Mouse (Mus musculus) lung, embryonic 14.5 days (tissue): ENCODE results near the gene Cmtm6. TPM values are rescaled to one million over a fixed set of nuclear protein-coding genes. Genes with fewer than 3 reads are reported as not detected.

Experiments used
- ATAC-seq: fragments of 200-750 bp; cut with Nextera tagmentation; 2 replicates; pipeline ENCODE4 v1.8.0; 2017; ENCODE audit warnings: mild to moderate bottlenecking, moderate TSS enrichment, moderate library complexity; ENCODE audit not compliant: insufficient read depth
- DNase-seq: peaks from one replicate; pipeline ENCODE4 v3.0.0-alpha.2; 2015
- H3K27ac ChIP-seq: fragments of 300-500 bp; sonication (generic); 2 replicates; pipeline ENCODE4 v1.5.1; 2014; ENCODE audit warnings: low read depth, mild to moderate bottlenecking, moderate library complexity
- H3K27me3 ChIP-seq: fragments of 300-500 bp; sonication (generic); 2 replicates; pipeline ENCODE4 v1.6.1; 2014; ENCODE audit warnings: low read length, control low read depth; ENCODE audit not compliant: insufficient read depth
- H3K36me3 ChIP-seq: fragments of 300-500 bp; sonication (generic); 2 replicates; pipeline ENCODE4 v1.6.1; 2014; ENCODE audit warnings: control low read depth; ENCODE audit not compliant: insufficient read depth
- H3K4me1 ChIP-seq: fragments of 300-500 bp; sonication (generic); 2 replicates; pipeline ENCODE4 v1.6.1; 2014; ENCODE audit warnings: antibody characterized with exemption, control low read depth; ENCODE audit not compliant: insufficient read depth
- H3K4me2 ChIP-seq: fragments of 300-500 bp; sonication (generic); 2 replicates; pipeline ENCODE4 v1.6.1; 2014; ENCODE audit warnings: mild to moderate bottlenecking
- H3K4me3 ChIP-seq: fragments of 300-500 bp; sonication (generic); 2 replicates; pipeline ENCODE4 v1.5.1; 2014; ENCODE audit warnings: low read depth, low read length
- H3K9ac ChIP-seq: fragments of 300-500 bp; sonication (generic); 2 replicates; pipeline ENCODE4 v1.6.1; 2014
- H3K9me3 ChIP-seq: fragments of 300-500 bp; sonication (generic); 2 replicates; pipeline ENCODE4 v1.6.1; 2016; ENCODE audit warnings: low read depth, low read length, control low read depth
- CTCF ChIP-seq: IDR thresholded peaks from 2 replicates; pipeline ENCODE4 v1.5.1; 2016; ENCODE audit warnings: antibody characterized with exemption, low read depth
- WGBS: fragments of 180-500 bp; shearing (Covaris S2); extraction: QIAGEN DNeasy Blood & Tissue Kit; methylation state at CpG from one replicate; pipeline ENCODE4 v1.1.7; 2014; 5-methylcytosine and 5-hydroxymethylcytosine counted together
- polyA plus RNA-seq: library from polyadenylated mRNA; unstranded; fragments of >200 nt; fragmentation: Nextera tagmentation; extraction: Ambion mirVana; gene quantifications from 2 replicates; pipeline ENCODE4 v1.2.1, GENCODE M21; 2014

Cmtm6 gene
- polyA plus RNA-seq, 1 experiment from 2014 or later, result 57.7 TPM

GRCm38 (mm10) chr9:114758272-114758671 lies 27.4 kb downstream of the Cmtm6 start:
- H3K4me2 ChIP-seq, result no peak overlapping the region
- no peaks in the 10 kb centered on the region for H3K4me1 ChIP-seq
- no peak for DNase-seq
- WGBS, result 80% methylated on average over 7 of the region's 7 CpGs
- H3K36me3 ChIP-seq, result peaks cover 46% of the 10 kb centered on the region
- H3K4me3 ChIP-seq, result no peak overlapping the region
- H3K27me3 ChIP-seq, result no peaks in the 10 kb centered on the region
- H3K27ac ChIP-seq, result no peak overlapping the region
- H3K9ac ChIP-seq, result no peak overlapping the region
- H3K9me3 ChIP-seq, result no peaks in the 10 kb centered on the region
- TF ChIP-seq CTCF, result no peak
- no peak for ATAC-seq

GRCm38 (mm10) chr9:114758801-114759200 lies 27.9 kb downstream of the Cmtm6 start:
- Histone ChIP-seq H3K4me1 (no peaks in the 10 kb centered on the region), H3K27me3 (no peaks in the 10 kb centered on the region), H3K9ac (no peak overlapping the region), H3K27ac (no peak overlapping the region), H3K4me3 (no peak overlapping the region), H3K9me3 (no peaks in the 10 kb centered on the region), H3K4me2 (no peak overlapping the region), H3K36me3 (peaks cover 46% of the 10 kb centered on the region)
- no peak for ATAC-seq
- DNase-seq, result no peak
- WGBS, result 73% methylated on average over 5 of the region's 5 CpGs
- no peak for TF ChIP-seq CTCF

GRCm38 (mm10) chr9:114759886-114760285 lies 29.0 kb downstream of the Cmtm6 start:
- Histone ChIP-seq H3K4me3 (no peak overlapping the region), H3K27me3 (no peaks in the 10 kb centered on the region), H3K27ac (no peak overlapping the region), H3K9ac (no peak overlapping the region), H3K36me3 (peaks cover 45% of the 10 kb centered on the region), H3K4me2 (no peak overlapping the region), H3K9me3 (no peaks in the 10 kb centered on the region), H3K4me1 (no peaks in the 10 kb centered on the region)
- WGBS, result 84% methylated on average over 4 of the region's 4 CpGs
- TF ChIP-seq CTCF, result no peak
- ATAC-seq, result no peak
- DNase-seq, result no peak

GRCm38 (mm10) chr9:114760353-114760752 lies 29.4 kb downstream of the Cmtm6 start:
- Histone ChIP-seq H3K27ac (no peak overlapping the region), H3K36me3 (peaks cover 40% of the 10 kb centered on the region), H3K27me3 (no peaks in the 10 kb centered on the region), H3K4me1 (no peaks in the 10 kb centered on the region), H3K9ac (no peak overlapping the region), H3K4me2 (no peak overlapping the region), H3K4me3 (no peak overlapping the region), H3K9me3 (no peaks in the 10 kb centered on the region)
- ATAC-seq (no peak), DNase-seq (no peak)
- WGBS, result 82% methylated on average over 5 of the region's 5 CpGs
- no peak for TF ChIP-seq CTCF

- no peak for ATAC-seq
- 63% methylated on average over 11 of the region's 11 CpGs for WGBS
- no peak for DNase-seq
- Histone ChIP-seq H3K4me3 (no peak overlapping the region), H3K9me3 (no peaks in the 10 kb centered on the region), H3K27me3 (no peaks in the 10 kb centered on the region), H3K9ac (no peak overlapping the region), H3K4me2 (no peak overlapping the region), H3K4me1 (no peaks in the 10 kb centered on the region), H3K36me3 (peaks cover 35% of the 10 kb centered on the region), H3K27ac (no peak overlapping the region)
- TF ChIP-seq CTCF, result no peak
Observed at GRCm38 (mm10) chr9:114761848-114762247, 30.9 kb downstream of the Cmtm6 start.

GRCm38 (mm10) chr9:114763341-114763740 lies 32.4 kb downstream of the Cmtm6 start:
- Histone ChIP-seq H3K4me3 (no peak overlapping the region), H3K27me3 (no peaks in the 10 kb centered on the region), H3K4me1 (no peaks in the 10 kb centered on the region), H3K4me2 (no peak overlapping the region), H3K36me3 (peaks cover 27% of the 10 kb centered on the region), H3K9ac (no peak overlapping the region), H3K27ac (no peak overlapping the region), H3K9me3 (no peaks in the 10 kb centered on the region)
- peak; percentile 67 for TF ChIP-seq CTCF
- 57% methylated on average over 13 of the region's 13 CpGs for WGBS
- DNase-seq, result peak; percentile 75
- ATAC-seq, result no peak

- Histone ChIP-seq H3K27ac (no peak overlapping the region), H3K27me3 (no peaks in the 10 kb centered on the region), H3K9me3 (no peaks in the 10 kb centered on the region), H3K4me2 (no peak overlapping the region), H3K4me3 (no peak overlapping the region), H3K4me1 (no peaks in the 10 kb centered on the region), H3K36me3 (peaks cover 7% of the 10 kb centered on the region), H3K9ac (no peak overlapping the region)
- 70% methylated on average over 13 of the region's 13 CpGs for WGBS
- ATAC-seq, result no peak
- TF ChIP-seq CTCF, result no peak
- no peak for DNase-seq
Observed at GRCm38 (mm10) chr9:114767030-114767429, 36.1 kb downstream of the Cmtm6 start.

GRCm38 (mm10) chr9:114767507-114767906 lies 36.6 kb downstream of the Cmtm6 start:
- peaks cover 9% of the 10 kb centered on the region; the same call in 1 of the 2 replicates for H3K36me3 ChIP-seq
- H3K4me3 ChIP-seq, result no peak overlapping the region
- no peaks in the 10 kb centered on the region for H3K4me1 ChIP-seq
- H3K9me3 ChIP-seq, result no peaks in the 10 kb centered on the region
- H3K4me2 ChIP-seq, result no peak overlapping the region
- DNase-seq (no peak), ATAC-seq (no peak)
- no peaks in the 10 kb centered on the region for H3K27me3 ChIP-seq
- no peak for TF ChIP-seq CTCF
- H3K27ac ChIP-seq, result no peak overlapping the region
- 70% methylated on average over 2 of the region's 2 CpGs for WGBS
- no peak overlapping the region for H3K9ac ChIP-seq
